Mouse (Mus musculus): Measurements from ENCODE around the gene Prap1. TPM values are rescaled to one million over a fixed set of nuclear protein-coding genes. Genes with fewer than 3 reads are reported as not detected.

The Prap1 gene
- polyA plus RNA-seq, 1 experiment, result not detected

DNA sequence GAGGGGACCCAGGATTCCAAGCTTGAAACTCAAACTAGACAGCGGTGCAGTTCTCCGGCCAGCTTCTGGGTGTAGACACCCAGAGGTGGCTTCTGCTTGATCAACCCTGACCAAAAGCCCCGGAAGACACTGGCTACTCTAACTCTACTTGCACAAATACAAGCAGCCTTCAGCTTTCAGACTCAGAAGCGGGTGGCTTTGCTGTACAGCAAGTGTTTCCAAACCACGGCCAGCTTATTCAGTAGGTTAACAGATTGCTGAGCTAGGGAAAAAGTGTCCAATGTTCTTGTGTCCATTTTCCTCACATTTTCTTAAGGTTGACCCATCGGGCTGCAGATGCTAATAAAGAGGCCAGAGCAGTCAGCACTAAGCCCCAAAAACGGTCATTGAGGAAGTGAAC lies 34.7 kb upstream of the Prap1 start:
- H3K4me1 ChIP-seq (ENCODE audit: control insufficient read depth, insufficient read depth, low read length), result no peaks in the 10 kb centered on the region
- 32% methylated on average over 7 of the region's 7 CpGs for WGBS
- H3K4me3 ChIP-seq (replicated peaks; ENCODE audit: control insufficient read depth, low read depth, low read length), result no peak overlapping the region
- TF ChIP-seq CTCF (IDR thresholded peaks at IDR 0.05; ENCODE audit: control insufficient read depth, insufficient read depth, low read length) (no peak), POLR2A (IDR thresholded peaks at IDR 0.05; ENCODE audit: borderline replicate concordance, control insufficient read depth, low read depth, low read length) (no peak)
- H3K27ac ChIP-seq (ENCODE audit: control insufficient read depth, insufficient read depth, low read depth, low read length, poor library complexity), result no peak overlapping the region

DNA sequence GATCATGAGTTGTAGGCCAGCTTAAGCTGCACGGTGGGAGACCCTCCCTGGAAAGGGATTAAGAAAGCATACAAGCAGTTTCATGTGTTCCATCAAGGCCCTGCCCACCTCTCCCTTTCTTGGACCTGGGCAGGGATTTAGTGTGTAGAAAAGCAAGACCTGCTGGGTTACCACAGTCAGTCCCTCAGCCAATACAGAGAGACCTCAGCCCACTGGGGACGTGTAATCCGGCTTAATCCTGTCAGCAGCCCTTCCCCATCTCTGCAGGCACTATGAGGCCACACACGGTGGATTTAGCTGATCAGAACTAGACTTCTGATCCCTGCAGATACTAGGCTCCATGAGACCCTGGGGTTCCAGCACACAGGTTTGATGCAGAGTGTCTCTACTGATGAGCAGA lies 33.6 kb upstream of the Prap1 start:
- WGBS, result 50% methylated on average over 4 of the region's 4 CpGs
- Histone ChIP-seq H3K27ac (ENCODE audit: control insufficient read depth, insufficient read depth, low read depth, low read length, poor library complexity) (no peak overlapping the region), H3K4me1 (ENCODE audit: control insufficient read depth, insufficient read depth, low read length) (no peaks in the 10 kb centered on the region), H3K4me3 (replicated peaks; ENCODE audit: control insufficient read depth, low read depth, low read length) (no peak overlapping the region)
- TF ChIP-seq CTCF (IDR thresholded peaks at IDR 0.05; ENCODE audit: control insufficient read depth, insufficient read depth, low read length) (no peak), POLR2A (IDR thresholded peaks at IDR 0.05; ENCODE audit: borderline replicate concordance, control insufficient read depth, low read depth, low read length) (no peak)

DNA sequence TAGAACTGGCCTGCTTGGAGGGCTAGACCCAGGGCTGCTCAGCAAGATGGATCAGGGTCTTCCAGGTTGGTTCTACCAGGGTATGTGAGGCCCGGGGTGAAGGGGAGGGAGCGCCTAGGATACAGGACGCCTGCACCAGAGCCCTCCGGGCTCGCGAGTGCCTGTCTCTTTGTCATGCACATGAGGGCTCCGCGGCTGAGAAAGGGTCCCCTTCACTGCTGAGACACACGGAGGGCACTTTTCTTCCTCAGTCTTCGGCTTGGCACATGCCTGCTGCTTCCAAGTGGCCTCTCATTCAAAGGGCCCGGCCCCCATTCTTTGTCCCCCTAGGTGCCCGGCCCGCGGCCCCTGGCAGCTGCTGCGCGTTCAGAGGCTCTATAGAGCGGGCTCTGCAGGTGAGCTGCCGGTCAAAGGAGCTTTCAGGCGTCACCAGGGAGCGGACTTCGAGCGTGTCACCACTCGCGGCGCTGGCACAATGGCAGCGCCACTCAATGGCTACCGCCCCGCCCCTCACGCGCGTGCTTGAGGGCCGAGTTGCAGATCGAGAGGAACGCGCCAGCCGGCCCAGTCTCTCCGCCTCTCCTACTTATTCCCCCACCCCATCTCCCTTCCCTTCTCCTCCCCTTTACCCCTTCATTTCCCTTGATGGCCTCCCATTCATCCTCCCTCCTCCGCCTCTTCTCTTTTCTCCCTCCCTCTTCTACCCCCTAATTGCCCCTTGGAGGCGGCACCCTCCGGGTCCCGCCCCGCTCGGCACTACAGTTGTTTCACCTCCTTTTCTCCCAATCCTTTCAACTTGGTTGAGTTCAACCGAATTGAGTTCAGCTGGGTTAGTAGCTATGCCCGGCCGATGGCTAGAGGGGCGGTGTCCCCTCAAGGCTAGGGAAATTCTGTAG lies 32.0 kb upstream of the Prap1 start:
- Histone ChIP-seq H3K4me3 (replicated peaks; ENCODE audit: control insufficient read depth, low read depth, low read length) (no peak overlapping the region), H3K27ac (ENCODE audit: control insufficient read depth, insufficient read depth, low read depth, low read length, poor library complexity) (no peak overlapping the region), H3K4me1 (ENCODE audit: control insufficient read depth, insufficient read depth, low read length) (no peaks in the 10 kb centered on the region)
- 3% methylated on average over 47 of the region's 47 CpGs for WGBS
- TF ChIP-seq POLR2A (IDR thresholded peaks at IDR 0.05; ENCODE audit: borderline replicate concordance, control insufficient read depth, low read depth, low read length) (no peak), CTCF (IDR thresholded peaks at IDR 0.05; ENCODE audit: control insufficient read depth, insufficient read depth, low read length) (no peak)

DNA sequence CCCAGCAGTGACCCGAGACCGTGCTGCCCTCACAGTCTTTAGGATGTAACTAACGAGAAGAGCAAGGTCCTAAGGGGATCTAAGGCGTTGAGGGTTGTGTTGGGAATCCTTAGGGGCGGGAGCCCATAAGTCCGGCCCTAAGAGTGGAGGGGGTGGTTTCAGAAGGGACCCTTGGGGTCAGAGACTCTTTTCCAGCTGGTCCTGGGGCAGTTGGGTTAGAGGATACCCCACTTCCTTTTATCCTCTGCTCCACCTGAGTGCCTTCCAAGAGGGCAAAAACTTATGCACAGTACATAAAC lies 31.4 kb upstream of the Prap1 start:
- Histone ChIP-seq H3K4me3 (replicated peaks; ENCODE audit: control insufficient read depth, low read depth, low read length) (no peak overlapping the region), H3K27ac (ENCODE audit: control insufficient read depth, insufficient read depth, low read depth, low read length, poor library complexity) (no peak overlapping the region), H3K4me1 (ENCODE audit: control insufficient read depth, insufficient read depth, low read length) (no peaks in the 10 kb centered on the region)
- WGBS, result 8% methylated on average over 6 of the region's 6 CpGs
- TF ChIP-seq POLR2A (IDR thresholded peaks at IDR 0.05; ENCODE audit: borderline replicate concordance, control insufficient read depth, low read depth, low read length) (no peak), CTCF (IDR thresholded peaks at IDR 0.05; ENCODE audit: control insufficient read depth, insufficient read depth, low read length) (no peak)

DNA sequence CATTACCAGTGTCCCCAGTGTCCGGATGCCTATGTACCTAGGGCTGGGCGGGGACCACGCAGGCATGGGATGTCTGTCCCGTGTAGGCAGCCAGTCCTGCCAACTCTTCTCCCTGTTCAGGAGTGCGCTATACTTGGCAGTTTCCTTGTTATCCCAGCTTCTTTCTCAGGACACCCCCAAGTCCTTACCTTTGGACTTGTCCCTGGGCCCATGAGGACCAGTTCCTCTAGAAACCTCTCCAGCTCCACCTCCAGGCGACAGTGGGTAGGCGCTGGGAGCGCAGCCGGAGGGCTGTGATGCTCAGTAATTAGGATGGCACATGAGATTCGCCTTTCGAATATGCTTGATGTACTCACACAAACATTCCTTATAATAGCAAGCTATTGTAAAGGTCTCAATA lies 30.9 kb upstream of the Prap1 start:
- no peak for TF ChIP-seq POLR2A (IDR thresholded peaks at IDR 0.05; ENCODE audit: borderline replicate concordance, control insufficient read depth, low read depth, low read length)
- peak; percentile 7; the same call in 1 of the 2 replicates for TF ChIP-seq CTCF (IDR thresholded peaks at IDR 0.05; ENCODE audit: control insufficient read depth, insufficient read depth, low read length)
- H3K4me1 ChIP-seq (ENCODE audit: control insufficient read depth, insufficient read depth, low read length), result no peaks in the 10 kb centered on the region
- no peak overlapping the region for H3K27ac ChIP-seq (ENCODE audit: control insufficient read depth, insufficient read depth, low read depth, low read length, poor library complexity)
- no peak overlapping the region for H3K4me3 ChIP-seq (replicated peaks; ENCODE audit: control insufficient read depth, low read depth, low read length)
- WGBS, result 20% methylated on average over 11 of the region's 11 CpGs

DNA sequence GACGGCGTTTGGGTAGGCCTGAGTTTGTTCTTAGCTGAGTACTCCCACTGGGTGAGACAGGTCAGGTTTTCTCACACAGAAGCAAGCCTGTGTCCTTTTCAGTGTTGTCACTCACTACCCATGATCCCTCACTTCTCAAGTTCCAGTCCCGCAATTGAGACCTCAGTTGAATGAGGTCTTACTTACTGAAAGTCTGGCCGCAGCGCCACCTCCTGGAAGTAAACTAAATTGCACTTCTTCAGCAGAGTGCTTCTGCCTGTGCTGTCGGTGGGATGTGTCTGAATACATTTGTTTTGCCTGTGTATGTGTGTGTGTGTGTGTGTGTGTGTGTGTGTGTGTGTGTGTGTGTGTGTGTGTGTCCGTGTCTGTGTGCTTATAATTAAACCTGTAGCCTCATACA lies 30.1 kb upstream of the Prap1 start:
- no peak overlapping the region for H3K4me3 ChIP-seq (replicated peaks; ENCODE audit: control insufficient read depth, low read depth, low read length)
- TF ChIP-seq POLR2A (IDR thresholded peaks at IDR 0.05; ENCODE audit: borderline replicate concordance, control insufficient read depth, low read depth, low read length), result no peak
- peak; percentile 75 for TF ChIP-seq CTCF (IDR thresholded peaks at IDR 0.05; ENCODE audit: control insufficient read depth, insufficient read depth, low read length)
- H3K4me1 ChIP-seq (ENCODE audit: control insufficient read depth, insufficient read depth, low read length), result no peaks in the 10 kb centered on the region
- H3K27ac ChIP-seq (ENCODE audit: control insufficient read depth, insufficient read depth, low read depth, low read length, poor library complexity), result no peak overlapping the region
- WGBS, result 17% methylated on average over 7 of the region's 7 CpGs

DNA sequence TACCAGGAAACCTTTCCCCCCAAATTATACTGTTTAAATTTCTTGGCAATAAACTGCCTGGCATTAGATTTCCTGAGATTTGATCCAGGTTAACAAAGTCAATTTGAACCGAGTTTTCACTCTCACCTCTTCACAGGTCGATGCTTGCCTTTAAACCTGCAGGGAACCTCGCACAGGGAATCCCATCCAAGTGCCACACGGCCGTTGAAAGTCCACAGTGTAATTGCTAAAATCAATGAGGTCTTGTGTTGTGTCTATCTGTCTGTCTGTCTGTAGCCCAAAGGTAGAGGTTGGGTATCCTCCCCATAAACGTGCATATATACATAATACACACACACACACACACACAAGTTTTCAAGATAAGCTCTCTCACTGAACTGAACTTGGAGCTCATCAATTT lies 25.8 kb upstream of the Prap1 start:
- no peak overlapping the region for H3K4me3 ChIP-seq (replicated peaks; ENCODE audit: control insufficient read depth, low read depth, low read length)
- WGBS, result 54% methylated on average over 6 of the region's 6 CpGs
- H3K4me1 ChIP-seq (ENCODE audit: control insufficient read depth, insufficient read depth, low read length), result no peaks in the 10 kb centered on the region
- TF ChIP-seq CTCF (IDR thresholded peaks at IDR 0.05; ENCODE audit: control insufficient read depth, insufficient read depth, low read length) (no peak), POLR2A (IDR thresholded peaks at IDR 0.05; ENCODE audit: borderline replicate concordance, control insufficient read depth, low read depth, low read length) (no peak)
- no peak overlapping the region for H3K27ac ChIP-seq (ENCODE audit: control insufficient read depth, insufficient read depth, low read depth, low read length, poor library complexity)

DNA sequence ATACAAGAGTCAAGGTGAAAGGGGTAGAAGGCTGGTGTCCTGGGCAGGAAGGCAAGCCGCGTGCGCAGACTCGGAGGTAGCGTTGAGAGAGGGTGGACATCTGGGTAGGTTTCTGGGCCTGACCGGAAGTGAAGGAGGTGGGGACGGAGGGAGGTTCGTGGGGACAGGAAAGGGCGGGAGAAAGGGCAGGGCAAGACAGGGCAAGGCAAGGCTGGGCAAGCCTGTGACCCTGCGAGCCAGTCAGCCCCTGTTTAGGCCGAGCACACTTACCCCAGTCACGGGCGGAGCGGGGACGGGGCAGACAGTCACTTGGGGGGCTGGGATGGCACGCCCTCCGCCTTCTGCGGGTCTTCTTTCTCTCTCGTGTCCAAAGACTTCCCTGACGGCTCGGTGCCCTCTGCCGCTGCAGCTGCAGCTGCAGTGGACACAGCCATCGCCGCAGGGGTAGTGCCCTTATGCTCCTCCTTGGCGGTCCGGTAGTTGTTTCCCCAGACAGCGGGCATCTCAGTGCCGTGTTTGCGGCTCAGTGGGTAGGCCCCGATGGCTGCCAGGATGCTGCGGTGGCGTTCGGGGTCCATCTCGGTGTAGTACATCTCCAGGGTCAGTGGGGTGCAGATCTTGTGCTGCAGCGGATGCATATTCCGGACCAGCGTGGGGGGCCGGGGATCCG lies 23.0 kb upstream of the Prap1 start:
- 28% methylated on average over 39 of the region's 39 CpGs for WGBS
- no peaks in the 10 kb centered on the region for H3K4me1 ChIP-seq (ENCODE audit: control insufficient read depth, insufficient read depth, low read length)

More for the DNA sequence above, 23.0 kb upstream of the Prap1 start:
- TF ChIP-seq CTCF (IDR thresholded peaks at IDR 0.05; ENCODE audit: control insufficient read depth, insufficient read depth, low read length), result no peak
- TF ChIP-seq POLR2A (IDR thresholded peaks at IDR 0.05; ENCODE audit: borderline replicate concordance, control insufficient read depth, low read depth, low read length), result peak; percentile 30; the same call in 1 of the 2 replicates
- Histone ChIP-seq H3K27ac (ENCODE audit: control insufficient read depth, insufficient read depth, low read depth, low read length, poor library complexity) (no peak overlapping the region; the same call in 1 of the 2 replicates), H3K4me3 (replicated peaks; ENCODE audit: control insufficient read depth, low read depth, low read length) (no peak overlapping the region)

Data from bone marrow, adult 2 months (tissue).